Mouse (Mus musculus) intestine, postnatal 0 days (tissue): ENCODE measurements around the gene Pigc. TPM values are rescaled to one million over a fixed set of nuclear protein-coding genes. Genes with fewer than 3 reads are reported as not detected.

ENCODE experiments used
- ATAC-seq: fragments of 200-750 bp; cut with Nextera tagmentation; 2 replicates; pipeline ENCODE4 v1.8.0; 2017; ENCODE audit warnings: mild to moderate bottlenecking, moderate TSS enrichment, moderate library complexity
- H3K27ac ChIP-seq: fragments of 300-500 bp; sonication (generic); 2 replicates; pipeline ENCODE4 v1.5.1; 2014; ENCODE audit warnings: mild to moderate bottlenecking, low read depth, low read length, moderate library complexity
- H3K27me3 ChIP-seq: fragments of 300-500 bp; sonication (generic); replicated peaks from 2 replicates; pipeline ENCODE4 v1.6.1; 2014; ENCODE audit warnings: low read length, mixed read lengths; ENCODE audit not compliant: control insufficient read depth, insufficient read depth
- H3K36me3 ChIP-seq: fragments of 300-500 bp; sonication (generic); 2 replicates; pipeline ENCODE4 v1.6.1; 2014; ENCODE audit warnings: mild to moderate bottlenecking, moderate library complexity; ENCODE audit not compliant: control insufficient read depth, insufficient read depth
- H3K4me1 ChIP-seq: fragments of 300-500 bp; sonication (generic); replicated peaks from 2 replicates; pipeline ENCODE4 v1.6.1; 2014; ENCODE audit warnings: antibody characterized with exemption, low read length, mixed read lengths; ENCODE audit not compliant: control insufficient read depth, insufficient read depth
- H3K4me2 ChIP-seq: fragments of 300-500 bp; sonication (generic); replicated peaks from 2 replicates; pipeline ENCODE4 v1.6.1; 2014; ENCODE audit warnings: low read depth, mild to moderate bottlenecking, moderate library complexity
- H3K4me3 ChIP-seq: fragments of 300-500 bp; sonication (generic); 2 replicates; pipeline ENCODE4 v1.5.1; 2014; ENCODE audit warnings: low read depth, low read length
- H3K9ac ChIP-seq: fragments of 300-500 bp; sonication (generic); 2 replicates; pipeline ENCODE4 v1.6.1; 2014; ENCODE audit warnings: mild to moderate bottlenecking, low read depth, low read length
- H3K9me3 ChIP-seq: fragments of 300-500 bp; sonication (generic); 2 replicates; pipeline ENCODE4 v1.6.1; 2016; ENCODE audit warnings: mixed run types; ENCODE audit not compliant: control insufficient read depth
- CTCF ChIP-seq: sonication (generic); IDR thresholded peaks from 2 replicates; pipeline ENCODE4 v1.5.1; 2016; ENCODE audit warnings: low read depth, mild to moderate bottlenecking, control low read depth, antibody characterized with exemption, moderate library complexity
- WGBS: fragments of 180-500 bp; shearing (Covaris S2); extraction: QIAGEN DNeasy Blood & Tissue Kit; methylation state at CpG from one replicate; pipeline ENCODE4 v1.1.7; 2014; 5-methylcytosine and 5-hydroxymethylcytosine counted together
- polyA plus RNA-seq: library from polyadenylated mRNA; unstranded; fragments of >200 nt; fragmentation: Nextera tagmentation; extraction: Ambion mirVana; gene quantifications from 2 replicates; pipeline ENCODE4 v1.2.1, GENCODE M21; 2015

Pigc gene
- polyA plus RNA-seq, 1 experiment from 2014 or later: 35.0 TPM

DNA sequence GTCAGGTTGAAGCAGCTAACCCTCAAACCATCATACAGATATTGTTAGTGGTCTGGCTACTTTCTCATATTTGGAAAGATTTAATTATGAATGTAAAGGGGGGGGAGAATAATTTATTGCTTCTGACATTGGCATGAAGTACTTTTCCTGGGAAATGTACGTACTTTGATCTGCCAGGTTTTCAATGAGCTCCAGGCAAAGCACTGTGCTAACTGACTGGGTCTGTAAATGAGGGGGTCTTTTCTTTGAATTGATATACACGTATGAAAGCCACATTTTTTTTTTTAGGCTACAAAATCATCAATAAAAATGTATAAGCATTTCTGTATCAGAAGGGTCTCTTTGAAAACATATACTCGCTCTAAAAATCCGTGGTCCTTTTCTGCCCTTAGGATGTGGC is 51.8 kb downstream of the Pigc start:
- Histone ChIP-seq H3K27ac (no peak overlapping the region), H3K9me3 (no peaks in the 10 kb centered on the region), H3K4me1 (no peaks in the 10 kb centered on the region), H3K36me3 (no peaks in the 10 kb centered on the region), H3K27me3 (no peaks in the 10 kb centered on the region), H3K9ac (no peak overlapping the region), H3K4me3 (no peak overlapping the region), H3K4me2 (no peak overlapping the region)
- no peak for ATAC-seq
- no peak for TF ChIP-seq CTCF
- WGBS: 71% methylated on average over 4 of the region's 4 CpGs

Other genes with a start within 250 kb of the Pigc start
- not detected in 2 replicates for gene Fasl, start 180.7 kb upstream of the Pigc start, polyA plus RNA-seq
- 41.6 and 43.1 TPM in 2 replicates for gene Suco, start 92.5 kb upstream of the Pigc start, polyA plus RNA-seq
- not detected in 2 replicates for gene 4930558K02Rik, start 10.4 kb downstream of the Pigc start, polyA plus RNA-seq